Mouse (Mus musculus): ENCODE data around the gene Ddx59. TPM values are rescaled to one million over a fixed set of nuclear protein-coding genes. Genes with fewer than 3 reads are reported as not detected.

The Ddx59 gene
- polyA plus RNA-seq, 1 experiment from 2014 or later: 17.5 TPM

DNA sequence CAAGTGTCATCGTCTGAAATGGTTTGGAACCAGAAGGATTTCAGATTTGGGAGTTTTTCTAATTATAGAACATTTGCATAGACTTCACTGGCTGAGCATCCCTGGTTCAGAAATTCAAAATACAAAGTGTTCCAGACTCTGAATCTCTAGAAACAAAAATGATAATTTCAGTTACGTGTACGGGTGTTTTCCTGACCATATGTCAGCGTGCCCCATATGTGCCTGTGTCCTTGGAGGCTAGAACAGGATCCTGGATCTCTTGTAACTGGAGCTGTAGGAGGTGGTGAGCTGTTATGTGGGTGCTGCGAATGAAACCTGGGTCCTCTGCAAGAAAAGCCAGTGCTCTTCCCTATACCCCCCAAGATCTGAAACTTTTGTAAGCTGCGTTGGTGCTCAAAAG, 3.3 kb downstream of the Ddx59 start:
- Histone ChIP-seq H3K4me2 (replicated peaks) (no peak overlapping the region), H3K9me3 (replicated peaks) (no peaks in the 10 kb centered on the region), H3K4me3 (no peak overlapping the region), H3K27ac (no peak overlapping the region), H3K4me1 (peaks cover 10% of the 10 kb centered on the region), H3K9ac (no peak overlapping the region), H3K36me3 (peaks cover 19% of the 10 kb centered on the region), H3K27me3 (no peaks in the 10 kb centered on the region)
- no peak for ATAC-seq (ENCODE audit: low FRiP score)
- 90% methylated on average over 6 of the region's 6 CpGs for WGBS

DNA sequence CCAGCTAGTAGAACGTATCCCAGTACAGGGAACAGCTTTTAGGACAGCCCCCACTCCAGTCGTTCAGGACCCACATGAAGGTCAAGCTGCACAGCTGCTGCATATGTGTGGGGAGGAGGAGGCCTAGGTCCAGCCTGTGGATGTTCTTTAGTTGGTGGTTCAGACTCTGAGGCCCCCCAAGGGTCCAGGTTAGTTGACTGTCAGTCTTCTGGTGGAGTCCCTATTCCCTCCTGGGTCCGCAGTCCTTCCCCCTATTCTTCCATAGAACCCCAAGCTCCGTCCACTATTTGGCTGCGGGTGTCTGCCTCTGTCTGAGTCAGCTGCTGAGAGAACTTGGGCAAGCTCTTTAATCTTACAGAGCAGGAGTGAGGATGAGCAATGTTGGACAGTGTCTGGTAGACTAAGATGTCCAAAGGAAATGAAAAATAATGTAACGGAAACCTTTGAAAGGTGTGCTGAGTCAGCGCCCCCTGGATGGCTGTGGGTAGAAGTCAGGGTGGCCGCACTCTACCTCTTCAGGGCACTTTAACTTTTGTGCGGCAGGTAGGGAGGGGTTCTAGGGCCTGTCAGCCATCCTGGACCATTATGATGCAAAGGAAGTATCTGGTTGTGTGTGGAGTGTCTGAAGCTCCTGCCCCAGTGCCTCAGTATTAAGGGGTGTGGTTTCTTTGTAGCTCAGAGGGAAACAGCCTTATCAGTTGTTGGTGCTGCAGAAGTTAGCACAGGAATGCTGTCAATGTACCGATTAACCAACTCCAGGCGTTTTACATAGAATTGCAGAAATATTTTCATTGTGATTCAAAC, 12.3 kb downstream of the Ddx59 start:
- H3K9me3 ChIP-seq (replicated peaks): no peaks in the 10 kb centered on the region
- no peak for ATAC-seq (ENCODE audit: low FRiP score)
- H3K4me2 ChIP-seq (replicated peaks): no peak overlapping the region
- H3K9ac ChIP-seq: no peak overlapping the region
- H3K27ac ChIP-seq: no peak overlapping the region
- H3K4me3 ChIP-seq: no peak overlapping the region
- WGBS: 80% methylated on average over 11 of the region's 11 CpGs
- peaks cover 6% of the 10 kb centered on the region for H3K36me3 ChIP-seq
- no peaks in the 10 kb centered on the region for H3K4me1 ChIP-seq
- no peaks in the 10 kb centered on the region for H3K27me3 ChIP-seq

DNA sequence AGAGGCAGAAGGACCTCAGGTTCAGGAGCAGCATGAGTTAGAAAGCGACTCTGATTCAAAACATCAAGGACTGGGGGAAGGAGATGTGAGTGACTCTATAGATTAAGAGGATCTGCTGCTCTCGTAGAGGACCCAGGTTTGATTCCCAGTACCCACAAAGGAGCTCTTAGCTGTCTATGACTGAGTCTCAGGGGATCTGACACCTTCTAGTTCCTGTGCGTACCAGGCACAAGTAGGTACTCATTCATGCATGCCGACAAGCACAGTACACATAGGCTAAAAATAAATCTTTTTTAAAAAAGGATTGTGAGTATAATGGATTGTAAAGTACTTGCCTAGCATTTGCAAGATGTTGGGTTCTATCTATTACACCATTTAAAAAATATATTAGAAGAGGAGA, 13.9 kb downstream of the Ddx59 start:
- 89% methylated on average over 4 of the region's 4 CpGs for WGBS
- Histone ChIP-seq H3K9me3 (replicated peaks) (no peaks in the 10 kb centered on the region), H3K27ac (no peak overlapping the region), H3K4me1 (no peaks in the 10 kb centered on the region), H3K4me3 (no peak overlapping the region), H3K36me3 (peaks cover 8% of the 10 kb centered on the region), H3K4me2 (replicated peaks) (no peak overlapping the region), H3K27me3 (no peaks in the 10 kb centered on the region), H3K9ac (no peak overlapping the region)
- no peak for ATAC-seq (ENCODE audit: low FRiP score)

DNA sequence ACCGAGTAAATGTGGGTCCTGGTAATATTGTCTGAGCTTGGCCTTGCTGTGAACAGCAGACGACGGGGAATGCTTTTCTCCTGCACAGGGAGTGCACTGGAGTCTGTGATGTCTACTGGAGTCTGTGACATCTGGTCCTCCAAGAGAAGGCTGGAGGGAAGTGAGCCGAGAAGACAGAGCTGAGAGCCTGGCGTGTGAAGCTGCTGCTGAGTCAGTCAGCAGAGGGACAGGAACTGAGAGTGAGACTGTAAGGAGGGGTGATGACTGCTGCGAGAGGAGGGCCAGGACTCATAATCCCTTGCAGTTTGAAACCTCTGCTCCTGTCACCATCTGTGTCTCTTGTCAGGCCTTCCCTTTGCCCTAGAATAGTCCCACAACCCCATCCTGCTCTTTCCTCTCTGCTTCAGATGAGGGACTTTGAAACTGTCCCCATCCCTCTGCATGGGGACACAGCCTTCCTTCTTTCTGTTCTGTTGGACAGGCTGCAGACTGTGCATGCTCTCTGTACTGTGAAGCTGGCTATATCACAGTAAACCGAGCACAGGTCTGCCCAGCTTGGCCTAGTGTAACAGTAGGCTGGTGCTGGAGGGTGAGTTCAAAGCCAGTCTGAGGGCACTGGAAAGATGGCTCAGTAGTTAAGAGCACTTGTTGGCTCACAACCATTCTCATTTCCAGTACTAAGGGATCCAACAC, 15.2 kb downstream of the Ddx59 start:
- WGBS: 72% methylated on average over 7 of the region's 7 CpGs
- H3K9me3 ChIP-seq (replicated peaks): no peaks in the 10 kb centered on the region
- no peak overlapping the region for H3K4me2 ChIP-seq (replicated peaks)
- H3K4me1 ChIP-seq: no peaks in the 10 kb centered on the region
- H3K4me3 ChIP-seq: no peak overlapping the region
- no peak for ATAC-seq (ENCODE audit: low FRiP score)
- no peaks in the 10 kb centered on the region for H3K27me3 ChIP-seq
- H3K36me3 ChIP-seq: peaks cover 5% of the 10 kb centered on the region; the same call in 1 of the 2 replicates
- H3K27ac ChIP-seq: no peak overlapping the region
- H3K9ac ChIP-seq: no peak overlapping the region

DNA sequence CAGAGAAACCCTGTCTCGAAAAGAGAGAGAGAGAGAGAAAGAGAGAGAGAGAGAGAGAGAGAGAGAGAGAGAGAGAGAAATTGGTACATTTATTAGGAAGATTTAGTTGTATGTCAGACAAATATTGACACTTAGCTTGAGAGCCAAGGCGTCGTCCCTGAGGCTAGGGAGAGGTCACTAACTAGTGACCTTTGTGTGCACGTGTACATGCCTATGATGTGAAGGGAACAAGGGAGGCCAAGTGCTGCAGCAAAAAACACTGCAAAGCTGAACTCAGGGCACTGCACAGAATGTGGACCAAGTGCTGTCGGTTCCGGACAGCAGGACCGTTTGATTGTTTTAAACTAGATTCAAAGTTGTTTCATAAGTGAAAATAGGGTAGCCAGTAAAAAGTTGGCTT, 25.7 kb downstream of the Ddx59 start:
- H3K9ac ChIP-seq: no peak overlapping the region
- no peaks in the 10 kb centered on the region for H3K27me3 ChIP-seq
- H3K36me3 ChIP-seq: peaks cover 12% of the 10 kb centered on the region; the same call in 1 of the 2 replicates
- H3K27ac ChIP-seq: no peak overlapping the region
- no peak overlapping the region for H3K4me3 ChIP-seq
- no peaks in the 10 kb centered on the region for H3K4me1 ChIP-seq
- no peak overlapping the region for H3K4me2 ChIP-seq (replicated peaks)
- ATAC-seq (ENCODE audit: low FRiP score): no peak
- 83% methylated on average over 7 of the region's 7 CpGs for WGBS
- no peaks in the 10 kb centered on the region for H3K9me3 ChIP-seq (replicated peaks)

DNA sequence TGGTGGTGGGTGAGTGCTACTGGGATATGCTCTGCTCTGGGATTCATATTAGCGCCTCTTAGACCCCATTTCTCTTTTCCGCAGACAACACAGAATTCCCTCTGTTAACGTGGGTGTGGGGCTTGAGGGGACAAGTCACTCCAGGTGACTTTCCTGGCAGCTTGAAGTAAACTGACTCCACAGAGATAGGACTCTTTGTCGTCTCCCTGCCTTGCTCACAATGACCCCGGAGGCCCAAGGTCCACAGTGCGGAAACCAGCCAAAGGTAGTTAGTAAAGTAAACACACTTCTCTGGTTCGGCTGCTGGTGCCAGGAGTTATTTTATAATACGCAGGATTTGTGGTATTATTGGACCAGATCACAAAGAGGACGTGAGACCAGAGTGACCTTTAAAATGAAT, 27.7 kb downstream of the Ddx59 start:
- Histone ChIP-seq H3K4me1 (no peaks in the 10 kb centered on the region), H3K4me3 (no peak overlapping the region), H3K27ac (no peak overlapping the region), H3K9me3 (replicated peaks) (no peaks in the 10 kb centered on the region), H3K4me2 (replicated peaks) (no peak overlapping the region), H3K9ac (no peak overlapping the region), H3K36me3 (no peaks in the 10 kb centered on the region; the same call in 1 of the 2 replicates), H3K27me3 (no peaks in the 10 kb centered on the region)
- WGBS: 75% methylated on average over 9 of the region's 9 CpGs
- no peak for ATAC-seq (ENCODE audit: low FRiP score)

DNA sequence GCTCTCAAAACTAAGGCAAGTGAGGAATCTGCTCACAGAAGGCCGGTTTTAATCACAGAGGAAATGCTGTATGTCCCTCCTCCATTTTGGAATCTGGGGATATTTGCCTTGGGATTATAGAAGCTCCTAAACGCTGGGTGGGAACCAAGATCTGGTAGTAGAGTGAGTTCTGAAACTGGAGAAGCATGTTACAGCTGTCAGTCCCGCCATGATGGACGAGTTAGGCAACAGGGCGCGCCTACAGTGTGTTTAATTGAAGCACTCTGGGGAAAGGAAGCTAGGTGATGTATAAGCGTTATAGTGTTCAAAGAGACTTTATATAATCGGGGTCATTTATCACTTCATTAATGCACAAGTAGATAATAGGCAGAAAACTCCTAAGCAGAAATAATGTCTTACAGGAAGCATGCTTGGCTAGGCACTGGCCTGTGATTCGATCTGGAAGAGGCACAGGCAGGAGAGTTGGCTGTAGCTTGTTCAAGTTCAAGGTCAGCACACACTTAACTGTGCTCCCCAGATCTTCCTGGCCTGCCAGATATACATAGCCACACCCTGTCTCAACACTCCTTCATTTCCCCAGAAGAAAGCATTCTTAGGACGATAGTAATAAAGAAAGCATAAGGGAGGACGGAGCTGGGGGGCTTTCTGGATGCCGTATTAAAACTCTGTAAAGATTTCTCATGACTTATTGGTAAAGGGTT, 29.6 kb downstream of the Ddx59 start:
- 84% methylated on average over 12 of the region's 12 CpGs for WGBS
- Histone ChIP-seq H3K9me3 (replicated peaks) (no peaks in the 10 kb centered on the region), H3K4me1 (no peaks in the 10 kb centered on the region), H3K4me2 (replicated peaks) (no peak overlapping the region), H3K4me3 (no peak overlapping the region), H3K9ac (no peak overlapping the region), H3K27me3 (no peaks in the 10 kb centered on the region), H3K36me3 (no peaks in the 10 kb centered on the region; the same call in 1 of the 2 replicates), H3K27ac (no peak overlapping the region)
- ATAC-seq (ENCODE audit: low FRiP score): no peak

DNA sequence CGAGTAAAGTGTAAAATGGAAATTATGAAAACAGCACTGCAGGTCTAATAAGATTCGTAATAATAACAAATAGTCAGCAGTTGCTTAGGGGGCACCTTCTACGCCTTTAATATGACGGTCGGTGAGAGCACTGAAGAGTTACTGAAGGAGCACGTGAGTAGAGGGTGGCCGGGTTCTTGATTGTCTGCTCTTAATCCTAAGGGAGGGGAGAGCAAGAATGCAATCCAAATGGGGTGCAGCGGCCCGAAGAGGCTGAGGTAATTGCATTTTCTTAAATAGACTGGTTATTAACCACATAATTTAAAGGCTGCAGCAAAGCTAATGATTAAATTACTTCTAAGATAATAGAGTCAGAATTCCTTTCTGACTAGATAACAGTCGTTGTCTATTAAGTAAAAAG, 31.9 kb downstream of the Ddx59 start:
- no peak overlapping the region for H3K4me3 ChIP-seq
- WGBS: 71% methylated on average over 10 of the region's 10 CpGs
- no peaks in the 10 kb centered on the region for H3K9me3 ChIP-seq (replicated peaks)
- no peaks in the 10 kb centered on the region for H3K4me1 ChIP-seq
- no peaks in the 10 kb centered on the region for H3K27me3 ChIP-seq
- H3K27ac ChIP-seq: no peak overlapping the region
- ATAC-seq (ENCODE audit: low FRiP score): no peak
- no peak overlapping the region for H3K9ac ChIP-seq
- H3K36me3 ChIP-seq: no peaks in the 10 kb centered on the region
- H3K4me2 ChIP-seq (replicated peaks): no peak overlapping the region

DNA sequence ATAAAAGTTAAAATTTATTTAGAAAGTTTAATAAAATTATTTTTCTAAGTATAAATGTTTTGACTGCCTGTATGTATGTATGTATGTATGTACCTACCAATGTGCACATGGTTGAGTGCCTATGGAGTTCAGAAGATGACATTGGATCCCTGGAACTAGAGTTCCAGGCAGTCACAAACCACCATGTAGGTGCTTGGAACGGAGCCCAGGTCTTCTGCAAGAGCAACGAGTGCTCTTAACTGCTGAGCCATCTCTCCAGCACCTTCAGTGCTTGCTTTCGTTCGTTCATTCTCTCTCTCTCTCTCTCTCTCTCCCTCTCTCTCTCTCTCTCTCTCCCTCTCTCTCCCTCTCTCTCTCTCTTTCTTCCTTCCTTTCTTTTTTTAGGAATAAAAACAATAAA, 32.3 kb downstream of the Ddx59 start:
- 0 out of 2 replicates have a peak, but pooled peaks cover 2% of the 10 kb centered on the region for H3K4me1 ChIP-seq
- H3K36me3 ChIP-seq: no peaks in the 10 kb centered on the region
- H3K27ac ChIP-seq: no peak overlapping the region
- no peak overlapping the region for H3K4me2 ChIP-seq (replicated peaks)
- no peak overlapping the region for H3K9ac ChIP-seq
- H3K27me3 ChIP-seq: no peaks in the 10 kb centered on the region
- H3K9me3 ChIP-seq (replicated peaks): no peaks in the 10 kb centered on the region
- ATAC-seq (ENCODE audit: low FRiP score): no peak
- WGBS: 79% methylated on average over 4 of the region's 4 CpGs
- no peak overlapping the region for H3K4me3 ChIP-seq

DNA sequence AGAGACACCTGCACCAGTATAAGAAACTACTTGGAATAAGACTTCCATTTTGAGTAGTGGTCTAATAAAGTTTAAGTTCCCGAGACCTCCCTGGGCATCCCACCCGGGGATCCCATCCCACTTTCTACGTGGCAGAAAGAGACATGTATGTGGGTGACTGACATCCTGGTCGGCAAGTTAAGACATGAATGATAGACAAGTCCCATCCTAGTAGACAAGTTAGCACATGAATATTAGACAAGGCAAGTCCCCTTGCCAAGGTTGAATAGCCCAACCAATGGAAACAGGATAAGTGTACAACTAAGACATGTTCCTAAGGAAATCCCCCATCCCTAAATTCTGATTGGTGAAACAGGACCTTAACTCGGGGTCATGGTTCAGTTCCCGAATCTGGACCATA, 34.5 kb downstream of the Ddx59 start:
- 92% methylated on average over 6 of the region's 6 CpGs for WGBS
- H3K9ac ChIP-seq: no peak overlapping the region
- no peaks in the 10 kb centered on the region for H3K27me3 ChIP-seq
- ATAC-seq (ENCODE audit: low FRiP score): no peak
- H3K4me1 ChIP-seq: 0 out of 2 replicates have a peak, but pooled peaks cover 4% of the 10 kb centered on the region
- no peak overlapping the region for H3K4me3 ChIP-seq
- H3K4me2 ChIP-seq (replicated peaks): no peak overlapping the region
- H3K36me3 ChIP-seq: no peaks in the 10 kb centered on the region
- H3K27ac ChIP-seq: no peak overlapping the region
- H3K9me3 ChIP-seq (replicated peaks): no peaks in the 10 kb centered on the region

DNA sequence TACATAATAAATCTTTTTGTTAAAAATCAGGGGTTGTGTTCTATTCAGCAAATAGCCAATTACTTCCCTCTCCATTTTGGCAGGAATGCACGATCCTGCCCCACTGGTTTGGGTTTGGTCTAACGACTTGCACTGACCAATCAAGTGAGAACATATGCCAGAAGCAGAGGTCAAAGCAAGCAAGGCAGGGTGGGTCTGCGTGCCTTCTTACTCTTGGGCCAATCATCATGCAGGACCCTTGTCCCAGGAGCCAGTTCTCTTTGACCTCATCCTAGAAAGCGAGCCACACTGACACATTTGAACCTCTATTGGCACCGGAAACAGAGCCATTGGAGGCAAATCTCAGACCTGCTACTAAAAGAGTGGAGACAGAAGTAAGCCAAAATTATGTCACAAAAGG, 35.1 kb downstream of the Ddx59 start:
- WGBS: 82% methylated on average over 5 of the region's 5 CpGs
- 0 out of 2 replicates have a peak, but pooled peaks cover 4% of the 10 kb centered on the region for H3K4me1 ChIP-seq
- no peak overlapping the region for H3K4me2 ChIP-seq (replicated peaks)
- no peak for ATAC-seq (ENCODE audit: low FRiP score)
- H3K9ac ChIP-seq: no peak overlapping the region
- H3K36me3 ChIP-seq: no peaks in the 10 kb centered on the region
- no peak overlapping the region for H3K4me3 ChIP-seq
- no peaks in the 10 kb centered on the region for H3K27me3 ChIP-seq
- no peaks in the 10 kb centered on the region for H3K9me3 ChIP-seq (replicated peaks)
- H3K27ac ChIP-seq: no peak overlapping the region

DNA sequence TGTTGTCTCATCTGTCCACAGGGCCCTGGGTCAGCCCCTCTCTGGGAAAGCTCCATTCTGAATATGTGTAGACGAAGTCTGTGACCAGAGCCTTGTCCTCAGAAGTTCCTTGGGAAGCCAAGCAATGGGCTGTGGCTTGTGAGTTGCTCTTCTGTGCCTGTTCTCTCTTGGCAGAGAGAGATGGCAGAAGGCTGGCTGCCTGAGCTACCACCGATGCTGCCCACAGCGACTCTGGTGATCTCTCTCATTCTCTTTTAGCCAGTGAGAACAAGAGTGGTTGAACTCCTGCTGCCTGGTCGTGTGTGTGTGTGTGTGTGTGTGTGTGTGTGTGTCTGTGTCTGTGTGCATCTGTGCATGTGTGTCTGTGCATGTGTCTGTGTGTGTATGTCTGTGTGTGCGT, 37.4 kb downstream of the Ddx59 start:
- 64% methylated on average over 5 of the region's 5 CpGs for WGBS
- no peak overlapping the region for H3K9ac ChIP-seq
- H3K4me2 ChIP-seq (replicated peaks): no peak overlapping the region
- no peak overlapping the region for H3K27ac ChIP-seq
- no peaks in the 10 kb centered on the region for H3K27me3 ChIP-seq
- no peak for ATAC-seq (ENCODE audit: low FRiP score)
- no peaks in the 10 kb centered on the region for H3K9me3 ChIP-seq (replicated peaks)
- no peaks in the 10 kb centered on the region for H3K36me3 ChIP-seq
- H3K4me3 ChIP-seq: no peak overlapping the region
- H3K4me1 ChIP-seq: 0 out of 2 replicates have a peak, but pooled peaks cover 4% of the 10 kb centered on the region
